Mouse (Mus musculus) heart, adult 2 months (tissue): ENCODE results near the gene Dvl2.

Experiments used
- CTCF ChIP-seq: fragments of 200-600 bp; IDR thresholded peaks from 2 replicates; pipeline ENCODE4 v1.8.1; 2022; ENCODE audit warnings: antibody characterized with exemption, mild to moderate bottlenecking, moderate library complexity
- EP300 ChIP-seq: fragments of 200-500 bp; IDR thresholded peaks from 2 replicates; pipeline ENCODE4 v1.6.1; 2011; ENCODE audit warnings: low read depth, low read length, control low read depth; ENCODE audit not compliant: insufficient read depth
- POLR2A ChIP-seq: fragments of 200-500 bp; IDR thresholded peaks from 2 replicates; pipeline ENCODE4 v1.6.1; 2011; ENCODE audit warnings: mild to moderate bottlenecking, low read depth, low read length, control low read depth; ENCODE audit not compliant: insufficient read depth

DNA sequence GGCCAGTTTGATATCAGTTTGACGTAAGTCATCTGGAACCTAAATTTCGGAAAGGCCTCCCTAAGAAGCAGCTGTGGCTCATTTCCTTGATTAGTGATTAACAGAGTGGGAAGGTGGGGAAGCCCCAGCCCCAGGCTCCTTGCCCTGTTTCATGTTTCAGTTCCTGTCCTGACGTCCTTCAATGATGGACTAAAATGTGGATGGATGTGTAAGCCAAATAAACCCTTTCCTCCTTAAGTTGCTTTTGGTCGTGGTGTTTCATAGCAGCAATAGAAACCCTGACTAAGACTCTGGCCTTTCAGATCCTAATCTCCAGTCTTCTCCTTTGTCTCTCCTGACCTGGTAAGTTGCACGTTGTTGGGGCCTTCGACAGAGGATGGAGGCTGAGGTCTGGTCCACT lies 30.2 kb upstream of the Dvl2 start:
- no peak for TF ChIP-seq EP300
- no peak for TF ChIP-seq CTCF
- TF ChIP-seq POLR2A = no peak
